Mouse (Mus musculus) kidney, postnatal 4 days (tissue): ENCODE results near the gene Tprkb.
"Not testable (repeated sequence)": the region's sequence is repeated elsewhere in the genome, so short reads cannot be mapped to it uniquely, and the experiment has no call there.

Experiments
- DNase-seq, 2 experiments: peaks; one replicate each; pipeline ENCODE4 v3.0.0; 2021; ENCODE audit warnings: mixed read lengths in 2 of 2

Tprkb gene

DNA sequence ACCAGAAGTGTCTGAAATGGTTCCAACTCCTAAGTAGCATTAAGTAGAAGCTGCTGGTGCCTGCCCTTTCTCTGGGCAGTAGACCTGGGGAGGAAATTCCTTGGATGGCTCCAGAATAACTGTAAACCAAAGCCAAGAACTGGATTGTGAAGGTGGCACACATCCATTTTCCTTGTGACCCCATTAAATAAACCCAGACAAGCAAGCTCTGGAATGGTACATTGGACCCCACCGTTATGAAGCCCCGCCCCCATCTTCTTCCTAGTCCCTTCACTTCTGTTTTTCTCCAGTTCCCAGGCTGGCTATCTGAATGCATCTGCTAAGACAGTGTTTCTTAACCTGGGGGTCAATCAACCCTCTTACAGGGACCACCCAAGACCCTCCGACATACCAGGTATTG is at the start of gene Tprkb:
Gene Tprkb (plus strand): TSS at position 279 of the 400 bp plus-strand sequence.
- no peak for DNase-seq

DNA sequence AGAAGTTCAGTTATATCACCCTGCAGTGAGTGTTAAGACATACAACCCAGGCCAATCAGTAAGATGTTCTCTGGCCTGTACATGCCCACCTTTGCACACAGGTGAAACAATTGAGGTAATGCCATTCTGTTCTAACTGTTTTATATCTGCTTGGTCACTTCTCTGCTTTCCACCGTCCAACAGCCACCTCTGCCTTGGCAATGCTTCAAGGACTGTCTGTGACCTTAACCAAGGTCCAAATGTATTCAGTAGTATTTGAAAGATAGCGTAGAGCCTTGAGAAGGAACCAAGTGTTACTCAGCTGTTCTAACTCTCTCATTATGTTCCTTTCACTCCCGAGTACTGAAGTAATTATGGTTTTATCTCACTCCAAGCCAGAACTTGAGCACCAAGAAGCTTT is 49.1 kb upstream of the Tprkb start:
- no peak for DNase-seq

DNA sequence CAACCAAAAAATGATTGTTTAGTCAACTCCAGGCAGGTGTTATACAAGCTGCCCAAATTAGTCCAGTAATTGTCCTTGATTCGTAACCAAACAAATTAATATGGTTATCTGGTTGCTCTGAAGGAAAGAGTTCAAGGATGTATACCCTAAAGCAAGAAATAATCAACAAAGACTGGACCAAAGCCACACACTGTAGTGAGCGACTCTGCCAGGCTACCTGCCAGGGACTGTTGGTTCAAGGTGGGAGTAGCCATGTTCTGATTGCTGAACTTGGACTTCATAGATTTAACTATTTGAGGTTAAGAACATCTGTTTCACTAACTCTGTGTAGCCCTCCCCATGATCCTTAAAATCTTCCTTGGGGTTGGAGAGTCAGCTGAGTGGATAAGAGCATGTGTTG is 48.5 kb upstream of the Tprkb start:
- DNase-seq, result no peak

DNA sequence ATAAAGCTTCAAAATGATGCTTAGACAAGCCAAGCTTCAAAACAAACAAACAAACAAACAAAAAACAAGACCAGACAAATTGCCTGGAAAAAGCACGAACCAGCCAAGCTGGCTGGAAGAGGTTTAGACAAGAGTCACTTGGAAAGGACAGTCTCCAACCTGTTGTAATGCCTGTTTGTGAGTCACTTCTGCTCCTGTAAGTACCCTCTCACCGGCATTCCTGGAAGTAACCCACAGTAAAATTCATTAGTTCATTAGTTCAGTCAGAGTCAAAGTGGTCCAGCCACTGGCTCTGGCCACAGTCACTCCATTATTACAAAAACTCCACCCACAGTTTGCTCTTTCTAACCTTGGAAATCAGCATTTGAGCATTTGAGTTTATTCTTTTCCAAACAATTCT is 47.8 kb upstream of the Tprkb start:
- no peak for DNase-seq

DNA sequence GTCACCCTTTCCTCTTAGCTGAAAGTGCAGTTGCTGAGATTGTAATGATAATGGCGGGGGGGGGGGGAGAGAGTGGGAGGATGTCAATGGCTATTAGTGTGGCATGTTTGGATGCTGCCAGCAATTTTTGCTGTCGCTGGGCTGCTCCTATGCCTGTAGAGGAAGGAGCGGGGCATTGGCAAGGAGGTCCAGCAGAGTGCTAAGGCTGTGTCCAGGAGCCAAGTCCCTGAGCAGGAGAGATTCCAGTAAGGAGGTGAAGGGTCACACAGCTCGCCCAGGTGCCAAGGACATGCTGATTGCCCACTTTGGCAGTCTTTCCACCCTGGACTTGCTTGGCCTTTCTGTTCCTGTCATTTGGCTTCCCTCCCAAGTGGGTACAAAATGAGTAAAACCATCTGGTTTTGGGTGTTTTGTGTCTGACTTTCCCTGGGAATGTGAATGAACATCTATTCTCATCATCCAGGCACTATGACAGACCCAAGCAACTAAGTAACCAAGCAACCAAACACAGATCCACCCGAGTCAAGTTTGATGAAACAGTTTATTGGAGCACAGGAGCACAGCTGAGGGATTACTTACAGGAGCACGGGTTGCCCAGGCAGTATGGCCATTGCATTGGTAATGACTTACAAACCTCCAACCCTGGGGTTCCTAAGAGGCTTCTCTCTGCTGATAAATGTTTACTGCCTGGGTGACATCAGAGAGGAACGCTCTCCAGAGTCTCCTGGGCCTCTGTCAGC is 46.6 kb upstream of the Tprkb start:
- DNase-seq, result not testable (repeated sequence)

DNA sequence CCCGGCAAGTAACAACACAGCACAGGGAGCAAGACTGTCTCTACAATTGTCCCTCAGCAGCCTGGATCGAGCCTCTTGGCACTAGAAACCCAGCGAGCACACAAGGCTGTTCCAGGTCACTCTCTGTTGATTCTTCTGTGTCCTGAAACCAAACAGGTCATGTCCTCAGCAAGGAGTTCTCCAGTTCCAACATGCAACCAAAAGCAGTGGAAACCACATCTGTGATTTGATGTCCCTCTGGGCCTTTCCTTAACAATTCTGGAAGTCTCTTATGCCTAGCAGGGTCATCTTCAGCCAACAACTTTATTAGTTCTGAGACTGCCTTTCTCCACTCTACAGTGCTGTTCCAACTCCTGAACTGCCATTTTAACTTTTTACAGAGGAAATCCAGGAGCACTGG is 45.5 kb upstream of the Tprkb start:
- DNase-seq, result not testable (repeated sequence)

DNA sequence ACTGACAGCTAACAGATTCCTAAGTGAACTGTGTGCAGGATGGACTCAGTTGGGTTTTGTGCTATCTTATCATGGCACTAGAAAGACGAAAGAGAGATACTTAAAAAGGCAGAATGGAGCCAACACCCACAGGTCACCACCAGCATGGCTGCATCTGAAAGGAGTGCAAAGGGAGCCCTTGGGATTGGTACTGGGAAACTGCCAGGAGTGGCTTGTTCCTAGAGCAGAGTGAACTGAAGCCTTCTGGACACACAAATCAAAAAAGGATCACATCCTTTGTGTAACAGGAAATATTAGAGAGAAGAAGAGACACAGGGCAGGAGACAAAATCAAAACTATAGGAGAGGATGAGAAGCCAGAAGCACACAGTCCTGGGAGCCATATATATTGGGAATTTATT is 44.7 kb upstream of the Tprkb start:
- DNase-seq, result not testable (repeated sequence)

DNA sequence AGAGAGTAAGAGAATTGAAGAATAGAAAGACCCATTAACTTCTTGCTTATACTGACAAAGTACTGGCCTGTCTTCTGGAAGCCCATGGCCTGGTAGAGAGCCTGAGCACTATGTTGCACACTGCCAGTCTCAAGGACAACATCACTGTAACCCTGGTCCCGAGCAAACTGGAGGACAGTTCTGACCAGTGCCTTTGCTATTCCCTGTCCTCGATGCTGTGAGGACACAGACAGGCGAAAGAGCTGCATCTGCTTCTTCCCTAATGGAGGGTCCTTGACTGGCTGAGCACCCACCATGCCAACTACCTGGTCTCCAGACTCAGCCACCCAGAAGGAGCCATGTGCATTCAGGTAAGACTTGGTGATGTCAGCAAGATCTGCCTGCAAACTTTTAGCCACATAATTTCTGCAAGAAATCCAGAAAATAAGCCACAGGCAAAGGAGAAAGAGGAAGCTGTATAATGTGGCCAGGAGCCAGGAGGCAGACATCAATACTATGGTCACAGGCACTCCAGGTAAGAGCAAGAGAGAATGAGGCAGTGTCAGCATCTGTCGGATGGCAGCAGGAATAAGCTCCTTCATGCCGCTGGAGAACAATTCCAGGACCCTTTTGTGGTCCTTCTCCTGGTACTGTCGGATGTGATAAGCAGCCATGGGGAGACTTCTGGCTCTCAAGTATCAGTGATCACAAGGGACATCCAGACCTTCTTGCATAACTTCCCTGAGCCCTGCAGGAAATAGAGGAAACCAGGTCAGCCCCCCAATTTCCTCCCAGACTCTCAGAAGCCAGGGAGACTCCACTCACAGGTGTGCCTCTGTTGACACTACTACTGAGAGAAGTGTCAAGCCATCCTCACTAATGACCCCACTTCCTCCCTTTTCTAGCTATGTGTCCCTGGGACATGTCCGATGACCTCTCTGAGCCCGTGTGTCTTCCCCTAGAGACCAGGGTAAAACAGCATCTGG is 43.7 kb upstream of the Tprkb start:
- DNase-seq, result peak in 1 of 2 experiments; percentile 28

DNA sequence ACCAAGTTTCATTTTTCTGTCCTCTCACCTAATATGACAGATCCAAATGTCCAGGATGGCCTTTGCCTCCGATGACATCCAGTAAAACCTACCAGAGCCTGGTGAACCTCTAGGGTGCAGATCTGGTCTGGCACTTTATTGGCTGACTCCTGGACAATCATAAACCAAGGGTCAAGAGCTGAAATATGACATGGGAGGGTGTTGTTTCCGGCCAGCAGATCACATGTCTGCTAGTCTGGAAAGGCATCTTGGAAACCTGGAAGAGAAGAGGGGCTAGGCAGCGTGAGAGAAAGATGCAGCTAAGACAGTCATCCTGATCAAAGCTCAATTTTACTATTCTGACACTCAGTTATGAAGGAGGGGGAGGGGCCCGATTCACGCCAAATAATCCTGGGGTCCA is 42.7 kb upstream of the Tprkb start, which contains the start of gene Nat8f2:
Gene Nat8f2 (minus strand): TSS at position 153 of the 400 bp plus-strand sequence.
- DNase-seq, result peak in 1 of 2 experiments; percentile 22

DNA sequence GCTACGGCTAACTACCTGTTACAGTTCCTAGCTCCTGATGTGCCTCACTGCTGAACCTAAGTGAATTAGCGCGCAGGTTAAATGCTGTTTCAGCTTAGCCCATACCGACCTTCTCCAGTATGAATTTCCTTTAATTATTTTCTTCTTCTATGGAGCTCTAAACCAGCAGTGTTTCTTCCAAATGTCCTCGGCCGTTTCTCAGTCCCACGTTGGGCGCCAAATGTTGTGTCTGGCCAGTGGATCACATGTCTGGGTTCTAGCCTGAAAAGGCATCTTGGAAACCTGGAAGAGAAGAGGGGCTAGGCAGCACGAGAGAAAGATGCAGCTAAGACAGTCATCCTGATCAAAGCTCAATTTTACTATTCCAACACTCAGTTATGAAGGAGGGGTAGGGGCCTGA is 28.4 kb upstream of the Tprkb start:
- DNase-seq, result peak in 1 of 2 experiments; percentile 12

DNA sequence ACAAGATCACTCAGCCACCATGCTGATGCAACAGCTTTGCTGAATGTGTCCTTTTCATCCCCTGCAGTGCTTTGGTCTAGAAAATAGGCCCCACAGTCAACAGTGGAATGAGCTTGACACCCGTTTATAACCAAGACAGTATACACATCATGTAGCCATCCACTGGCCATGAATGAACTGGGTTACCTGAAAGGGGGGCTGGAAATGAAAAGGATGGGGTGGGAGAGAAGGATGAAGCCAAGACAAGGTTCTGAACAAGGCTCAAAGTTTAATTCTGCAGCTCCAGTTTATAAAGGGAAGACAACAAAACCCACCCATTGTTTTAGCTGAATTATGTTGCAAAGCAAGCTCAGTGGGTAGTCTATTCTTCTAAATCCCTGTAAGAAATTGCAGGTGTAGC is 27.4 kb upstream of the Tprkb start:
- DNase-seq, result no peak

DNA sequence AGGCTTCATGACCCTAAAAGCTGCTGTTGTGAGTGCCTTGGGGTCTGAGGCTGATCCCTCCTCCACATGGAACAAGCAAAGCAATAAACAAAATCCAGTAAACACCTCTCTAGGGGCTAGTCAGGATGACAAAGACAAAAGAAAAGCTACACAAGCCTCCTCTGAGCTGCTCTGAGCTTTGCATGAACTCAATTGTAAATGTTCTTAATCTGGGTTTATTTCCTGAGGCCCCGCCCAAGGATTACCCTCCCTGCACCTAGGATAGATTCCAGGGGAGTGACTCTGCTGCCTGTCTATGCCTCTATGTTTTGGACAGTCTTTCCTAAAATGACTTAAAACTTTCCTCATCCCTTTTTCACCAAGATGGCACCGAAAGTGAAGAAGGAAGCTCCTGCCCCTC is 22.7 kb upstream of the Tprkb start:
- no peak for DNase-seq

DNA sequence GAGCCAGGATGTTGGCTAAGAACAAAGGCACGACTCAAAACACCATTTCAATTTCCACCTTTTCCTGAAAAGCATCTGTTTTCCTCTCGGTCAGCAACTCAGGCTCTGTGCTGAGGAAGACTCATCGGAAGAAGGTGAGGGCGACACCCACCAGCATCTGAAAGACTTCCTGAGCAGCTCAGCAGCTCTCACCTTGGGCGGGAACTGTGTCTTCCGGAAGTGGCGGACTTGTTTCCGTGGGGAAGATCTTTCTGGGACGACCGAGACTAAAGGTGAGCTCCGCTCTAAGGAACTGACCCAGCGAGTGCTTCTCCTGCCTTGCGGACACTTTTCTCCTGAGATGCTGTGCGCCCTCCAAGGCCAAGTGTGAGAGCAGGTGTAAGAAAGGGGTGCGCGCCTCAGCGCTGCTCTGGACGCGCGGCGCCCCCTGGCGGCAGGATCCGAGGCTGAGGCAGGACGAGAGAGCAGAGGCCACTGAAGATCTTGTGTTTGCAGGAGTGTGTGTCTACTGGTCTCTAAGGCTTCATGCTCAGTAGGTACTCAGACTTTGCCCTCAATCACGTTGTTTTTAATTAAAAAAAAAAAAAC is 16.5 kb upstream of the Tprkb start:
- DNase-seq, result peak; percentile 48 to 58

DNA sequence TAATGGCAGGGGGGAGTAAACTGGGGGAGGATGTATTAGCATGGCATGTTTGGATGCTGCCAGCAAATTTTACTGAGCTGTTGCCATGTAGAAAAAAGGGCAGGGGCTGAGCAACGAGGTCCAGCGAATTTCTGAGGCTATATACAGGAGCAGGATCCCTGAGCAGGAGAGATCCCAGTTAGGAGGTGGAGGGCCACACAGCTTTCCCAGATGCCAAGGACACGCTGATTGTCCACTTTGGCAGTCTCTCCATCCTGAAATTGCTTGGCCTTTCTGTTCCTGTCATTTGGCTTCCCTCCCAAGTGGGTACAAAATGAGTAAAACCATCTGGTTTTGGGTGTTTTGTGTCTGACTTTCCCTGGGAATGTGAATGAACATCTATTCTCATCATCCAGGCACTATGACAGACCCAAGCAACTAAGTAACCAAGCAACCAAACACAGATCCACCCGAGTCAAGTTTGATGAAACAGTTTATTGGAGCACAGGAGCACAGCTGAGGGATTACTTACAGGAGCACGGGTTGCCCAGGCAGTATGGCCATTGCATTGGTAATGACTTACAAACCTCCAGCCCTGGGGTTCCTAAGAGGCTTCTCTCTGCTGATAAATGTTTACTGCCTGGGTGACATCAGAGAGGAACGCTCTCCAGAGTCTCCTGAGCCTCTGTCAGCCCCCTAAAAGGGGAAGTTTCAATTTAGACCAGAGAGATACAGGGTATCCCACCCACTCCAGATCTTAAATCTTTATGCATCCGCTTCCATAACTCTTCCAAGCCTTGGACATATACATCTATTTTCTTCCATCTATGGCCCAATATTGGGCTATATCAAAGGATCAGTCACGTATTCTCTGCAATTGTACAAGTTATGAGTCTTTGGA is 12.8 kb upstream of the Tprkb start:
- DNase-seq, result not testable (repeated sequence)

DNA sequence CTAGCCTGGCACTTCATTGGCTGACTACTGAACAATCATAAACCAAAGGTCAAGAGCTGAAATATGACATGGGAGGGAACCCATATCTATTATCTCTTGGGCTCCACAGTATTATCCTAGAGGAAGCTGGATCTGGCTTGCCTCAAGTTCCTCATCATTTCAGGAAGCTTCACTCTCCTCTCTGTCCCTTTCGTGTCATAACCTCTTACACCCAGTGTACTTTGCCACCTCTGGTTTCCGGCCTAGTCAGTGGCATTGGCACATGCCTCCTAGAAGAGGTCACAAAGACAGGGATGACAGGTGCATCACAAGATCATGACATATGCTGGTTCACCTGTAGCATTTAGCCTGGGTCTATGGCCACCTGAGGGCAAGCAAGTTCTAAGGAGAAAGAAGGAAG is 9.4 kb upstream of the Tprkb start:
- no peak for DNase-seq

DNA sequence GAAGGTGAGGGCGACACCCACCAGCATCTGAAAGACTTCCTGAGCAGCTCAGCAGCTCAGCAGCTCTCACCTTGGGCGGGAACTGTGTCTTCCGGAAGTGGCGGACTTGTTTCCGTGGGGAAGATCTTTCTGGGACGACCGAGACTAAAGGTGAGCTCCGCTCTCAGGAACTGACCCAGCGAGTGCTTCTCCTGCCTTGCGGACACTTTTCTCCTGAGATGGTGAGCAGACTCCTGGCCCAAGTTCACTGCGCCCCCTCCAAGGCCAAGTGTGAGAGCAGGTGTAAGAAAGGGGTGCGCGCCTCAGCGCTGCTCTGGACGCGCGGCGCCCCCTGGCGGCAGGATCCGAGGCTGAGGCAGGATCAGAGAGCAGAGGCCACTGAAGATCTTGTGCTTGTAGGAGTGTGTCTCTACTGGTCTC is 7.0 kb upstream of the Tprkb start, which contains the start of gene Nat8f4:
Gene Nat8f4 (minus strand): TSS at position 243 of the 420 bp plus-strand sequence.
- peak; percentile 84 to 88 for DNase-seq

DNA sequence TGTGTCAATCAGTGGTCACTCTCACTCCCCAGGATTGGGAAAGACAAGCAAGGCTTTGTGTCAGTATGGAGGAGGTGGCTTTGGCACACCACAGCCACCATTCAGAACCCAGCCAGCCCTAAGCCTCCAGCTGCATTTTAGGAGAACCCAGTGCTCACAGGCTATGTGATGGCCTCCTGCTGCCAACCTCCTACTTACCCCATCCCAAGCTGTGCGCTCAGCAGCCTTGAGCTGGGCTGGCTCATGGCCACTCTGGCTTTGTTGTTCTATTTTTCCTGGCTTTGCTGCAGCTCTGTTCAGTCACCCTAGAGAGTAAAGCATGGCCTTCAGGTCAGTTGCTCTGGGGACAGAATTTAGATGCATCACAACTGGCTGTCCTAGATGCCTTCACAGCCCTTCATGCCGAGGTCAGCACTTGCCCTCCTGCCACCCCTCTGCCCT is 4.7 kb upstream of the Tprkb start:
- DNase-seq, result peak; percentile 16 to 31

DNA sequence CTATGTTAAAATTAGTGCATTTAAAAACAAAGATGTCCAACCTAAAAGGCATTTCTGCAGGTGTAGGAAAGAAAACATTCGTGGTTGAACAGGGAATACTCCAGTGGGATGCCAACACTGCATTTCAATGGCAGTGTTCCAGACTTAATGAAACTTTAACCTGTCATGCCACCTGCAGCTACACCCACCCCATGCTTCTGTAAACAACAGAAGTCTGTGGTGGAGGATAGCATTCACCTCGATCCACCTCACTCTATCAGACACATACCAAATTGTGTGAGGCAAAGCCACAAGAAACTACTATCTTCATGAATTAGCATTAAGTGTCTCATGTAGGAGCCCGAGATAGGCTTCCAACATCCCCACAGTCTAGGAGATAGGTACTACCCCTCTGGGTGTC is 3.3 kb upstream of the Tprkb start:
- no peak for DNase-seq

DNA sequence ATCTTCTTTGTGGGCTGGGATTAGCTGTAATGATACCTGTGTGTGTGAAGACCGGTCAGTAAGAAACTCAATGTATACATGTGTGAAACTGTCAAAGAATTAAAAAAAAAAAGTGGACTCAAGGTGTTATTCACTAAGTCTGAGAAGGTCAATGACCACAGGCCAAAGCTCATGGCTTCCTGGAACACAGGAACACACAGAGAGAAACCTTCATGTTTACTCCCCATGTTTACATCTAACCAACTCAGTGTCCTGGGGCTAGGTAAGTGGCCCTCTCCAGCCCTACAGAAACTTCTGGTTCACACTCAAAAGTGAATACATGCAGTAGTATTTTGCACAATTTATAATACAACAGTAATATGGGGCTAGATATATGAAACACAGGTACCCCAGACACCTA is 2.0 kb upstream of the Tprkb start:
- DNase-seq, result no peak

DNA sequence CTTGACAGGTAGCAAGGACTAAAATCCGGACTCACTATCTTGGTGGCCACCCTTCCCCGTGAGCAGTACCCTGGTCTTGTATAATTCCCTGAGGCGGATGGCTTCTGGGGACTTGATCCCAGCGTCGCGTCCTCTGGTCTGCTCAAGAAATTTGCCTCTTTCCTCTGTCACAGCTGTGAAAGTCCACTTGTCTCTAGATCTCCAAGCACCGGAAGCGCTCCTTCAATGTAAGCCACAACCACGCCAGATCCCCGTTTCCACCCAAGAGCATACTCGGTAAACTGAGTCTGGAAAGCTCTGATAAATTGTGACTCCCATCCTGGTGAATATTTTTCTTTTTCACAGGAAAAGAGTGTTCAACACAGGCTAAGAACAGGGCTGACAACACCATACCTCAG is 3.5 kb downstream of the Tprkb start:
- no peak for DNase-seq

DNA sequence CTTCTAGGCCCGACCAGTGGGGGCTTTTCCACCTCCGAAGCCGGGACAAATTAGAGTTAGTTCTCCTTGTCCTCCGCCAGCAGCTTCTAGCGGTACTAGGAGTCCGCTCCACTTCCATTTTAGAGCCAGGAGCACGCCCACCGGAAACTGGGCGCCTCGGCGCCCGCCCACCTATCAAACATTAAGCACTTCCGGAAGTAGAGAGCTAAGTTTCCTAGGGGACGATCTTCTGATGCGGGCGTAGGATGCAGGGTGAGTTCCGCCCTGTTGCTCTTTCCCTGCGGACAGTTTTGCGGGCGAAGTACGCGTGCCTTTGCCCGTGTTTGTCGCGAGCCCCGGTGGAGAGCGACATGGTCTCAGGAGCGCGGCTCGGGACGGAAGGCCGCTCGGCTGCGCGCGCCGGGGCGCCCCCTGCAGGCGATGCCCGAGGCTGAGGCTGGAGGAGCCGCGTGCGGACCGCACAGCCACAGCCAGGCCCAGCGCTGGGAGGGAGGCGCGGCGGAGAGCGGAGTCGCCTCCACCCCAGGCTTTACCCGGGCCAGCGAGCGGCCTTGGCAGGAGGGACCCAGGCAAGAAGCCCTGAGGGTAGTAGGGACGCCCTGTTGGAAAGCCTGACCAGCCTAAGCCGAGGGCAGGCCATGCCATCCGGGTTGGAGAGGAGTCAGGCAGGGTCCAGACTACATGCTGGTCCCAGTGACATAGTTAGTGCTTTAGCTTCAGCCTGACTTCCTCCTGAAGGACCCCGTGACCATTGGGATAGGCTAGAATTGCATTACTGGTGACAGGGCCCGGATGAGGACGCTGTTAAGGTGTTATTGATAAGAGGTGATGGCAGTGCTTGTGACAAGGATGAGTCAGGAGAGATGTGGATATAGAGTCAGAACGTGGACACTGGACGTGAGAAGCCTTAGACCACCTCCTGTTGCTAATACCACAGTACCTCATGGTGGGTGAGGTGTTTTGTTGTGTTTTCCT is 4.2 kb downstream of the Tprkb start, which contains the start of gene Nat8f1:
Gene Nat8f1 (minus strand): TSS at position 149 of the 975 bp plus-strand sequence.
- peak; percentile 89 to 94 for DNase-seq
